Mouse (Mus musculus) olfactory bulb, adult 2 months (tissue): Measurements from ENCODE around the gene Asf1b.

Experiments
- CTCF ChIP-seq: fragments of 200-500 bp; IDR thresholded peaks from 2 replicates; pipeline ENCODE4 v1.5.1; 2012; ENCODE audit warnings: low read depth, mild to moderate bottlenecking, low read length, moderate library complexity; ENCODE audit not compliant: insufficient read depth
- POLR2A ChIP-seq: fragments of 200-500 bp; IDR thresholded peaks from 2 replicates; pipeline ENCODE4 v1.6.1; 2012; ENCODE audit warnings: mild to moderate bottlenecking, low read depth, low read length, moderate library complexity; ENCODE audit not compliant: insufficient read depth

- TF ChIP-seq POLR2A (no peak), CTCF (no peak)
Measured at GRCm38 (mm10) chr8:83911809-83912731, 43.2 kb upstream of the Asf1b start.
